Mouse (Mus musculus): ENCODE data around the gene Ssu72. TPM values are rescaled to one million over a fixed set of nuclear protein-coding genes. Genes with fewer than 3 reads are reported as not detected.
A peak's percentile ranks its signal among the peaks of the same experiment; 100 is the strongest.

The Ssu72 gene
- total and polyA plus RNA-seq, 3 experiments = 43.6 to 51.7 (median 51.6) TPM

DNA sequence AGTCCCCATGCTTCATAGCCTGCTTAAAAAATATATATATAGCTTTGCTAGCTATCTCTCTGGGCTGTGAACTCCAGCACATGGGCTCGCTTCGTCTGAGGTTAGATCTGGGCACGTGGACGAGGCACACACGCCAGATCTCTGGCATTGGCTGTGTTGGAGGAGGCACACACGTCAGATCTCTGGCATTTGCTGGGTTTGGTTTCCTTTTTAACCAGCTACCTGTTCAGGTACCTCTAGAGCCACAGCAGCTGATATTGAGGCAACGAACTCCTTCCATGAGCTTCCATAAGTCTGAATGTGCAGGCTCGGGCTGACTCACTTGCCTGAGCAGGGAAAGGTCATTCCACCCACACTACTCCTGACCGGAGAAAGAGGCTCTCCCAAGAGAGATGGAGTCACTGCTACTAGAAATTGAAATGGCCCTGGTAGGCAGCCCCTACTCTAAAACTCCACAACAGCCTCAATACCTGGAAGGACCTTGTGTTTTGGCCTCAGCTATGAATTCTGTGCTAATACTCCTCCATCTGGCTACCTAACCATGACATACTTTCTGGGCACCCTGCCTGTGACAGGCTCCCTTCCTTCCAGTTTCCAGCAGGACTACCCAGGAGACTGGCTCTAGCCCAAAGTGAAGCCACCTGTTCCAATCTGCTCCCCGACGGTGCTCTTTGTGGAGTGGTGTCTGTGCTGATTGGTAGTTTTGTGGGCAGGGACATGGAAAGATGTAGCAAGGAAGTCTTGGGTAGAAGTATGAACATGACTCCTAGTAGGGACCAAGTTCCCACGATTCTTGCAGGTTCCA lies 13.8 kb upstream of the Ssu72 start:
- Histone ChIP-seq H3K9ac (ENCODE audit: low read depth, low read length) (no peak overlapping the region), H3K4me1 (ENCODE audit: control insufficient read depth, insufficient read depth, low read length) (no peaks in the 10 kb centered on the region), H3K4me3 (no peak overlapping the region), H3K36me3 (ENCODE audit: control insufficient read depth, insufficient read depth, low read length) (no peaks in the 10 kb centered on the region), H3K27ac (no peak overlapping the region), H3K27me3 (ENCODE audit: control insufficient read depth, insufficient read depth, low read length) (no peaks in the 10 kb centered on the region), H3K79me2 (replicated peaks; ENCODE audit: control insufficient read depth, insufficient read depth, low read length) (no peaks in the 10 kb centered on the region)
- WGBS = 64% methylated on average over 12 of the region's 12 CpGs
- TF ChIP-seq CTCF (IDR thresholded peaks at IDR 0.05) = no peak
- TF ChIP-seq POLR2A (IDR thresholded peaks at IDR 0.05; ENCODE audit: insufficient read depth, low read depth, low read length) = no peak
- no peak for TF ChIP-seq EP300 (IDR thresholded peaks at IDR 0.05; ENCODE audit: insufficient read depth, low read depth, low read length)
- intact Hi-C loops (cut with DNase I) = no loop called here
- no peak for DNase-seq

DNA sequence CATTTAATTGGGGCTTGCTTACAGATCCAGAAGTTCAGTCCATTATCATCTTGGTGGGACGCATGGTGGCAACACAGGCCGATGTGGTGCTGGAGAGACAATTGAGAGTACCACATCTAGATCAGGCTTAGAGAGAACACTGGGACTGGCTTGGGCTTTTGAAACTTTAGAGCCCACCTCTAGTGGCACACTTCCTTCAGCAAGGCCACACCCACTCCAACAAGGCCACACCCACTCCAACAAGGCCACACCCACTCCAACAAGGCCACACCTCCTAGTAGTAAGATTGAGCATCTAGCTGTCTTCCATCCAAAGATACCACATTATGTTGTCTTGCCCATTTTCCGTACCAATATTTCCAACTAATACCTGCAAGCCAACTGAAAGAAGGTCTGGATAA lies 12.2 kb upstream of the Ssu72 start:
- Histone ChIP-seq H3K9ac (ENCODE audit: low read depth, low read length) (no peak overlapping the region), H3K4me3 (no peak overlapping the region), H3K36me3 (ENCODE audit: control insufficient read depth, insufficient read depth, low read length) (no peaks in the 10 kb centered on the region), H3K79me2 (replicated peaks; ENCODE audit: control insufficient read depth, insufficient read depth, low read length) (no peaks in the 10 kb centered on the region), H3K27me3 (ENCODE audit: control insufficient read depth, insufficient read depth, low read length) (no peaks in the 10 kb centered on the region), H3K27ac (no peak overlapping the region), H3K4me1 (ENCODE audit: control insufficient read depth, insufficient read depth, low read length) (no peaks in the 10 kb centered on the region)
- 96% methylated on average over 3 of the region's 3 CpGs for WGBS
- intact Hi-C loops (cut with DNase I) = no loop called here
- TF ChIP-seq CTCF (IDR thresholded peaks at IDR 0.05) = no peak
- TF ChIP-seq POLR2A (IDR thresholded peaks at IDR 0.05; ENCODE audit: insufficient read depth, low read depth, low read length) = no peak
- no peak for TF ChIP-seq EP300 (IDR thresholded peaks at IDR 0.05; ENCODE audit: insufficient read depth, low read depth, low read length)
- DNase-seq = no peak

GRCm38 (mm10) chr4:155694111-155694481 lies 10.5 kb upstream of the Ssu72 start, which contains the start of gene Fndc10:
TSS of gene Fndc10 (plus strand) at chr4:155694342.
- peak in 1 of 2 experiments; percentile 80 for DNase-seq
- H3K27ac ChIP-seq = peak within 1 kb of the TSS; percentile 66
- intact Hi-C loops (cut with DNase I) = no loop called here

DNA sequence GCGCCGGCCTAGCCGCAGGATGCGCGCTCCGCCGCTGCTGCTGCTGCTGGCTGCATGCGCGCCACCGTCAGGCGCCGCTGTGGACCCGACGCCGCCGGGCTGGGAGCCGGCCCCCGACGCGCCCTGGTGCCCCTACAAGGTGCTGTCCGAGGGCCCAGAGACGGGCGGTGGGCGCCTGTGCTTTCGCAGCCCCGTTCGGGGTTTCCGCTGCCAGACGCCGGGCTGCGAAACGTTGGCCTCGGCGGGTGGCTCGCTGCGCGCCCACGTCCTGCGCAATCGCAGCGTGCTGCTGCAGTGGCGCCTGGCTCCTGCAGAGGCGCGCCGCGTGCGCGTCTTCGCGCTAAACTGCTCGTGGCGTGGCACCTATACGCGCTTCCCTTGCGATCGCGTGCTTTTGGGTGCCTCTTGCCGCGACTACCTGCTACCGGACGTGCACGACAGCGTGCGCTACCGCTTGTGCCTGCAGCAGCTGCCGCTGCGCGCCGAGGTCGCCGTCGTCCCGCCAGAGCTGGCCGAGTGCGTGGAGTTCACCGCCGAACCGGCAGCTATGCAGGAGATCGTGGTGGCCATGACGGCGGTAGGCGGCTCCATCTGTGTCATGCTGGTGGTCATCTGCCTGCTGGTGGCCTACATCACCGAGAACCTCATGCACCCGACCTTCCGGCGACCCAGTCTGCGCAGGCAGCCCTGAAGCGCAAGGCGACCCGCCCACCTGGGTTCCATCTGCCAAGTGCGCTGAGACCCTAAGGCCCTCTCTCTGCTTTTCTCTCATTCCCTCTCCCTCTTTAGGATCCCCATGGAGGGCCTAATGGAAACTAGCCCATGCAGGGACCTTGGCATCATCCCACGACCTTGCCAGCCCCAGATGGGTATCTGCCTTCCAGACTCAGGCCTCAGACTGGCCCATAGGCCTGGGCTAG lies 9.9 kb upstream of the Ssu72 start:
- peak; percentile 77 to 82 for DNase-seq
- no peaks in the 10 kb centered on the region for H3K36me3 ChIP-seq (ENCODE audit: control insufficient read depth, insufficient read depth, low read length)
- intact Hi-C loops (cut with DNase I) = no loop called here
- 3% methylated on average over 92 of the region's 92 CpGs for WGBS
- peak; percentile 68 for TF ChIP-seq CTCF (IDR thresholded peaks at IDR 0.05)
- TF ChIP-seq EP300 (IDR thresholded peaks at IDR 0.05; ENCODE audit: insufficient read depth, low read depth, low read length) = no peak
- no peak for TF ChIP-seq POLR2A (IDR thresholded peaks at IDR 0.05; ENCODE audit: insufficient read depth, low read depth, low read length)
- H3K79me2 ChIP-seq (replicated peaks; ENCODE audit: control insufficient read depth, insufficient read depth, low read length) = no peaks in the 10 kb centered on the region
- H3K27ac ChIP-seq = peak overlapping the region; percentile 66
- H3K4me3 ChIP-seq = peak overlapping the region; percentile 74
- H3K4me1 ChIP-seq (ENCODE audit: control insufficient read depth, insufficient read depth, low read length) = no peaks in the 10 kb centered on the region
- peak overlapping the region; percentile 66 for H3K9ac ChIP-seq (ENCODE audit: low read depth, low read length)
- no peaks in the 10 kb centered on the region for H3K27me3 ChIP-seq (ENCODE audit: control insufficient read depth, insufficient read depth, low read length)

More at GRCm38 (mm10) chr4:155694111-155694481, 10.5 kb upstream of the Ssu72 start, which contains the start of gene Fndc10:
- no peaks in the 10 kb centered on the region for H3K27me3 ChIP-seq (ENCODE audit: control insufficient read depth, insufficient read depth, low read length)
- no peak for TF ChIP-seq POLR2A (IDR thresholded peaks at IDR 0.05; ENCODE audit: insufficient read depth, low read depth, low read length)
- peak; percentile 21; the same call in 1 of the 2 replicates for TF ChIP-seq CTCF (IDR thresholded peaks at IDR 0.05)
- H3K9ac ChIP-seq (ENCODE audit: low read depth, low read length) = peak within 1 kb of the TSS; percentile 66
- no peaks in the 10 kb centered on the region for H3K36me3 ChIP-seq (ENCODE audit: control insufficient read depth, insufficient read depth, low read length)
- WGBS = under 1% methylated on average over 47 of the region's 47 CpGs
- H3K4me1 ChIP-seq (ENCODE audit: control insufficient read depth, insufficient read depth, low read length) = no peaks in the 10 kb centered on the region
- no peaks in the 10 kb centered on the region for H3K79me2 ChIP-seq (replicated peaks; ENCODE audit: control insufficient read depth, insufficient read depth, low read length)
- H3K4me3 ChIP-seq = peak within 1 kb of the TSS; percentile 74

GRCm38 (mm10) chr4:155695531-155696062 lies 9.0 kb upstream of the Ssu72 start:
- Histone ChIP-seq H3K27me3 (ENCODE audit: control insufficient read depth, insufficient read depth, low read length) (no peaks in the 10 kb centered on the region), H3K4me1 (ENCODE audit: control insufficient read depth, insufficient read depth, low read length) (no peaks in the 10 kb centered on the region), H3K36me3 (ENCODE audit: control insufficient read depth, insufficient read depth, low read length) (no peaks in the 10 kb centered on the region), H3K9ac (ENCODE audit: low read depth, low read length) (no peak overlapping the region), H3K27ac (no peak overlapping the region), H3K4me3 (no peak overlapping the region), H3K79me2 (replicated peaks; ENCODE audit: control insufficient read depth, insufficient read depth, low read length) (no peaks in the 10 kb centered on the region)
- intact Hi-C loops (cut with DNase I) = no loop called here
- no peak for DNase-seq
- no peak for TF ChIP-seq CTCF (IDR thresholded peaks at IDR 0.05)
- TF ChIP-seq POLR2A (IDR thresholded peaks at IDR 0.05; ENCODE audit: insufficient read depth, low read depth, low read length) = no peak
- no peak for TF ChIP-seq EP300 (IDR thresholded peaks at IDR 0.05; ENCODE audit: insufficient read depth, low read depth, low read length)
- WGBS = 93% methylated on average over 4 of the region's 4 CpGs

Data from heart, adult 2 months (tissue).